Mouse (Mus musculus): ENCODE measurements at regions not wholly inside any gene's neighbourhood (a gene's known extent, or its start where the extent isn't known, plus 50 kb on each side); places are given as distances from the start of the nearest gene placed in this dataset.

GRCm38 (mm10) chr6:31065419-31065818, 106.5 kb upstream of the Klf14 start:
- DNase-seq = no peak

- no peak for DNase-seq
Measured at GRCm38 (mm10) chr6:31066861-31067260, 108.0 kb upstream of the Klf14 start.

GRCm38 (mm10) chr6:31067453-31067852, 108.6 kb upstream of the Klf14 start:
- DNase-seq = no peak

DNA sequence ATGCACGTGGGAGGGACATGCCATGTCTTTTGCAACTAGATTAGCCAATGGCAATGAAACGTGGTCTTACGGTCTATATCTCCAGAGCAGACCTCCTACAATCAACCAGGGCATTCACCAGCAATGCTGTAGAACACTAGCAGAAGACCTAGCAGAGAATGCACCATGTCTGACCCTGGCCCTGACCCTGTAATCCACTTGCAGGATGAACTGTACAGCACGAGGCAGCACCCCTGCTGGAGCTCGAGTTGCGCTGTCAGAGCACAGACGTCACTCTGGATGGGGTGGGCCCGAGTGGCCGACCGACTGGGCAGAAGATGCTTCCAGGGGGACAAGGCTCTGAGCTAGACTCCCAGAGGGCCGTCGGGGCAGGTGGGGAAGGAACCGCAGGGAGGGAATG, 110.4 kb upstream of the Klf14 start:
- no peak for DNase-seq

DNA sequence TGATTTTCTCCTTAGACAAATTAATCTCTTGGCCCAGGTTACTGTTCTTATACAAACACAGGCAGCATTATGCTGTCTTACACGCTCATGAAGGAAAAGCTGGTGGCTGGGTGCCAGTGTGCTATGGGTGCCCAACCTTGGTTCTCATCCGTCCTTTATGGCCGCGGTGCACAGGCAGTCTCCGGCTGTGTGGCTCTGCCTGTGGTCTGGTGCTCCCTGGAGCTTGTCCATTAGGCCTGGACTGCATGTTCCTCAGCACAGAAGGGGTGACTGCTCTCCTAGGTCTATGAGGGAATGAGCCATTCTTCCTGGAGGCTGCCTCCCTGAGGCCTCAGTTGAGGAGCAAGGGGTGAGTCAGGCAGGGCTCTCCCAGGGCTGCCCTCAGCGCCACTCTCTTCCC, 111.7 kb upstream of the Klf14 start:
- no peak for DNase-seq

DNA sequence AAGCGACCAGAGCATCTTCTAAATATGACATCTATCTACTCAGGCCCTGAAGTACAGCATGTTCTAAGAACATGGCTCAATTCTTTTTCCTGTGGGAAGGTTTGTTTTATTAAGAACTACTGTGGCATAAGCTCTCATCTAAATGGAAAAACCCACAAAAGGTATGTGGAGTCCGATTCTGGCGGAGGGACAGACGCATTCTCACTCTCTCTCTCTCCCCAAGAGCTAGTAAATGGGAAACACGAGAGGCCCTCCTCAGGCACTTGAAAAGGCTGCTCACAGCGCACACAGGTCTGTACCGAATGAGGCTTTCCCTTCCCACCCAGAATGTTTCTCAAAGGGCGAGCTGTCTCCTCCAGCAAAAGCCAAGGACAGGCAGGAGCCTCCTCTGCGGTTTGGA, 112.1 kb upstream of the Klf14 start:
- no peak for DNase-seq

GRCm38 (mm10) chr6:31072072-31072471, 113.2 kb upstream of the Klf14 start:
- DNase-seq = no peak

DNA sequence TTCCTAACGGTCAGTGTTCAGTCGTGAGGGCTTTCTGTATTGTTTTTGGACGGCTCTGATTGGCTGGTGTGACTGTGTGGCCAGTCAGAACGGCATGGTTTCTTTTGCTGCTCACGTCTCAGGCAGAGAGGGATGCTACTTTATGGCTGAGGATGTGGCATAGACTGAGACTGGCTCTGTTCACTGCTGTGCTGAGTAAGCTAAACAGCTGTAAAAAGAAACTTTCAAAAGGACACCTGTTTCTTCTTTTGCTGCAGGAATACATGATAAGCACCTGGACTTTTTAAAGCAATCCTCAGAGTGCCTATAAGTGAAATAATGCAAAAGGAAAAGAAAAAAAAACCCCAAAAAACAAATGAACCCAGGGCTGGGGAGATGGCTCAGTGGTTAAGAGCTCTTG, 113.7 kb upstream of the Klf14 start:
- DNase-seq = no peak

DNA sequence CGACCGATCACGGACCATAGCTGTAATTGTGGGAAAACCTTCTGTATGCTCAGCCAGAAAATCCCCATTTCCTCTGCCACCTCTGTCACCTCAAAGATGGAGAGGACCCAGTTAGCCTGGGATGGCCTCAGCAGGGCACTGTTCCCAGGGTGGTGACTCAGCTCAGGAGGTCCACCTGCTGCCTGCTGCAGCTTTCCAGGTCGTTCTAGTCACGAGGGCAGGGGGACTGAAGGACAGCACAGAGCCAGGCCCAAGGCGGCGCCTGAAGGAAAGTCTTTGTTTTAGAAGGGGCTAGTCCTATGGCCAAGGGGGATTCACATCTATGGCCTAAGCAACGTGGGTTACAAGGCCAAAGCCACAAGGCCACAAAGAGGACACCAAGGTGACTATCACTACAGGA, 114.5 kb upstream of the Klf14 start:
- DNase-seq = peak in 1 of 2 experiments; percentile 42

DNA sequence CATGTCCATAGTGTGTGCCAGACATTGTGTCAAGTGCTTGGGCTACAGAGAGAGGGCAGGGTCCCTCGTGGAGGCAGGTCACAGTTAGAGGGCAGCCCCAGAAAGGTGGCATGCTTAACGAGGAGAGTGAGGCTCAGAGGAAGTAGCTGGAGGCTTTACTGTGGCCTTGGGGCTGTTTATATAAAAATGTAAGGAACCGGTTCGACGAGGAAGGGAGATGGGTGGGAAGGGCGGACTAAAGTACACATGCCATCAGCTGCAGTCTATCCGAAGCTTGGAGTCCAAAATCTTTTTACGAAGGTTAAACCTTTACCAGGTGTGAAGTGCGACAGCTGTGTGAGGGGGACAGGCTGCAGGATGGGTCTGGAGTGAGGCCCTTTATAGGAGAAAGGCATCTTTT, 115.5 kb upstream of the Klf14 start:
- DNase-seq = no peak

DNA sequence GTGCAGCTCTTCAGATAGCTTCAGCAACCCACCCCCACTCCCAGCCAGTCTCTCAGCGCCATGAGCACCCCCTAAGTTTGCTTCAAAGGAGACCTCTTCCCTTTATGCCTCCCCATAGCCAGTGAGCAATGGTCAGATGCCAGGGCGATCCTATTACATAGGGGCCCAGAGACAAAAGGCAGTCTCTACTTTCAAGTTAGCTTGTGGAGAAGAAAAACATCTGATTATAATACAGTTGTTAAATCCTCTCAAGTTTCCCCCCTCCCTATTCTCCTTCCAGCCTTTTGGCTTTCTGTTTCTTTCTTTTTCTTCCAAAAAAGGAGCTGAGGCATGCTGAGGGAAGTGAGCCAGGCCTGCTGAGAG, 116.3 kb upstream of the Klf14 start:
- no peak for DNase-seq

DNA sequence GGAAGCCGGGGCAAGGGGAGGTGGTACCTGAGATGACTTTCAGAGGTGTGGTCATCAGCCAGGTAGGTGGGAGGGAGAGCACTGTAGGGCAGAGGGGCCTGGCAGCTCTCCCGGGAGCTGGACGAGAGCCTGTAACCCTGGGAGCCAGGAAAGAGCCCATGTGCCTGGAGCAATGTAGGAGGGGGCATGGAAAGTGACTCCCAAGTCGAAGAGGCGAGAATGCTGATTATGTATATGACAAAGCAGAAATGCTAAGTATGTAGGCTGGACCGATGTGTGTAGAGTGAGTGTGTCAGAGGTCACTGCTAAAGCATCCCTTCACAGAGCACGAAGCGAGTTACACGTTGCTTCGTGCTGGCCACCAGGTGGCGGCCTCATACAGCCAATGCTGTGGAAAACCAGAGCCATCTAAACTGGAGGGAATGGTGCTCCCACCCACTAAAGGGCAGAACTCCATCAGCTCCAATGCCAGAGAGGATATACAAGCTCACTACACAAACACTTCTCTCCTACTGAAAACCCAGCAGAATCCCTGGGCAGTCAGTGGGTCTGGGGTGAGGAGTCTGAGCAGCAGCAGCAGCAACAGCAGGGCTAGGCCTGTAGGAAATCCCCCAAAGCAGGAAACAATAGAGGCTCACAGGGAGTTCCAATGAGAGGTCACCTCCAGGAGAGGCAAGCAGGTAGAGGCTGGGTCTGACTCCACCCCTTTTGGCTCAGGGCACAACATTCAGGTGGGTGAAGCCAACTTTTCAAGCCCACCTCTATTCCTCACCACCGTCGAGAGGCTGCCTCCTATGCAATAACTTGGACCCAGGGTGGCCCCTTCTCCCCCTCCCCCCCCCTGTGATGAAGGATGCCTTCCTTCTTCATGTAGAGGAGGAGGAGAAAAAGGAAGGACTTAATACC, 116.9 kb upstream of the Klf14 start:
- DNase-seq = peak; percentile 78 to 90

DNA sequence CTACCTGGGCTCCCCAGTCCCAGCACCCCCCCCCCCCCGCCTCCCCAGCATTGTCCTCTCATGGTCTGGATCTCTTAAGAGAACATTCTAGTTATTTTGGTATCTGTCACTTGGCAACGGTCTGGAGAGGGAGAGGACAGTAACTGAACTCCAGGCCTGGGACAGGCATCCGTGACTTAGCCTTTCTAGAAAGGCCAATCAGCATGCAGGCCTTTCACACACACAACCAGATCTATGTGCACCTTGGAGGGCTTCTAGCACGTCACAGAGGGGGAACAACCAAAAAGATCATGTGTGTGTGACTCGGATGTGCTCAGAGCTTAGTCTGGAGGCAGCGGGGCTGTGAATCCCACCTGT, 117.6 kb upstream of the Klf14 start:
- DNase-seq = no peak

DNA sequence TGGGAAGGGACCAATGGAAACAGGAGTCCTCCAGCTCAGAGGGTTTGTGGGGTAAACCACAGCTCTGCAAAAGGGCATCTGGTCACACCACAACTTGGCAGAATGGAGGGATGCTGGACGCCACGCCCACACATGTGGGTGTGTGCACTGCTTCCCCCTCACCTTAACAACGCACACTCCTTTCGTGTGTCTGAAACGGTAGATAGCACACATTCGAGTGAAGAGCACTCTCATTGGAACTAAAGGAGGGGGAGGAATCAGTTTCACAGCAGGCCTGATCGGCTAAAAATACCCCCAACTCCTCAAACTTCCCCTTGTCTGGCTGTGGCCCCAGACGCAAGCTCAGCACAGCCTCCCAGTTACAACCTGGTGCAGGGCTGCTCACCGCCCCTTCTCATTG, 118.3 kb upstream of the Klf14 start:
- no peak for DNase-seq

DNA sequence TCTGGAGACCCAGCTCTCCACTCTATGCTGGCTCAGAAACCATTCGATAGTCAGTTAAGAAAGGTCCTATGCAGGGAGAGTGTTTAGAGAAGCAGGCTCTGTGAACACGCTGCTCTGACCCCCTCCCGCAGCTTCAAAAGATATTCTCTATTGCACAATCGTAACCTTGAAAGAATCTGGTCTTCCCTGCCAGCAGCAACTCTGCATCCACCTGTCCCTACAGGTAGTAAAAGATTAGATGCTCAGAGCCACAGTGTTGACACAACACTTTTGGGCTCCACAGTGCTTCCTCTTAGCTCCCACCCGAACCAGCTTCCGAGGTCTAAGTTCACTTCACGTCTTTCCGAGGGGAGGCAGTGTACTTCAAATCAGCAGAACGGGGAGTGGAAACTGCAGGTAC, 118.9 kb upstream of the Klf14 start:
- DNase-seq = no peak

DNA sequence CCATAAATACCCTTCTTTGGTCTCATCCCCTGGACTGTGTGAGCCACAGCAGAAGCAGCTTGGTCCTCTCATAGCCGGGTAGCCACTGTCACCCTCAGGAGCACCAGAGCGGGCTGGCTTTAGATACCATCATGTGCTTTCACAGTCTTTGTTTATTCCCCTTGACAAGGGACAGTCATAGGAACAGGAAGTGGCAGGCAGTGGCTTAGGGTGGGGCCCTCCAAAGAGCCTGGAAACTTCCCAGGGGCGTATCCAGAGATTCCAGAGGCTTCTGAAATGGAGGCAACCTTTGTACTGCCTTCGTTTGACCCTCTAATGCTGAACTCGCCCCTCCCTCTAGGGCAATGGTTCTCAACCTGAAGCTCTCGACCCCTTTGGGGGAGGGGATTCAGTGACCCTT, 119.5 kb upstream of the Klf14 start:
- DNase-seq = no peak

DNA sequence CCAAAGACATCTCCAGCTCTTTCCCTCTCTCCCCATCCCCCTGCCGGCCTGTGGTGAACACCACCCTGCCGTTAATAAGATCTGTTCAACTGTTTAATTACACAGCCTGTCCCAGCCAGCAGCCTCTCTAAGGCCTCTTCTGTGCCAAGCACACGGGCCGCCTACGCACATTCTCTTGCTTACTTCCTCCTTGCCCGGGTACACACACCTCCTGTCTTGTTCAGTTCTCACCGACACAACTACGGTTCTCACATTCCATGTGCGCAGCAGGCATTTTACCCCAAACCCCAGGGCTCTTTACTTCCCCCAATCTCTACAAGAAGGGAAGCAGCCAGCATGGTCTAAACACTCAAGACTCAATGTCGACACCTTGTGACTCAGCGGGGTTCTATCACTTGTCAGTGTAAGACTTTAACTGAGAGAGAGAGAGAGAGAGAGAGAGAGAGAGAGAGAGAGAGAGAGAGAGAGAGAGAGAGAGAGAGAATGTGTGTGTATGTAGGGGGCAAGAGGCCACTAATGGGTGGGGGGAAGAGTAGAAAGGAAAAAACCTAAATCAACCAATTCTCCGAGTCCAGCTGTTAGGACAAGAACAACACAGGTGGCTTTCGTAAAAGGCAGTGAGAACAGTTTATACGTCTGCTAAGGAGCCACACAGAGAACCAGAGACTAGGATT, 120.8 kb upstream of the Klf14 start:
- peak; percentile 78 to 81 for DNase-seq

- DNase-seq = no peak
Measured at GRCm38 (mm10) chr6:31080279-31080678, 121.4 kb upstream of the Klf14 start.

DNA sequence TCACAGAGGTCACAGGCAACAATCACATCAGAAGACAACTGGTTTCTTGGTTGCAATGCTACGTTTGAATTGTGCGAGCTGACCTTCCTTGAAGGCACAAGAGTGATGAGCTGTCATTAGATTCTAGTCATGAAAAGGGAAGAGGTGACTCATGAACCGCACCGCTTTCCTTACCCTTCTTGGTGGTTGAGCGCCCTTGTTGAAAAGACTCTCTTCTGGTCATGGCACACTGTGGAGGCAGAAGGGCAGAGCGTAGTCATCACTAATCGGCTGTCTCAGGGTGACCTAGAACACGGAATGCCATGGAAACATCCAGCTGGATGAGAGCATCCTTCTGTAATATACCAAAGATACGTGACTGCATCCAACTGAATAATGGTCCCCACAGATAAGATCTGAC, 121.8 kb upstream of the Klf14 start:
- DNase-seq = no peak

DNA sequence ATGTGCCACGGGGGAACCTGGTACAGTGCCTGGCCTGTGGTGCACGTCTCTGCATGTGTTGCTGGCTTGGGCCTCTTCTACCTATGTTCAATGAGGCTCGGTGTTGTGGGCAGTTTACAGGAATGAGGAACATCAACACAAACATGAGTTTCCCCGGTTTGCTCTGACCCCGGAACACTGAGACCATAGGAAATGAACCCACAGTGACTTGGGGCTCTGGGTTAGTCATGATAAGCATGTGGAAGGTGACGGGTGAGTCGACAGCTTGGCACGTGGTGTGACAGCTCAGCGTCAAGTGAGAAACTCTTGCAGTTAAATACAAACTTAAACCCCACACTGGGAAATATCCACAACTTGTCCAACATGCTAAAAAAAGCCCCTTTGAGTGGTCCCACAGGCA, 122.4 kb upstream of the Klf14 start:
- no peak for DNase-seq

- DNase-seq = no peak
Measured at GRCm38 (mm10) chr6:31081988-31082387, 123.1 kb upstream of the Klf14 start.

- DNase-seq = peak; percentile 70 to 76
Measured at GRCm38 (mm10) chr6:31082613-31083470, 124.0 kb upstream of the Klf14 start.

- DNase-seq = no peak
Measured at GRCm38 (mm10) chr6:31083701-31084100, 124.8 kb upstream of the Klf14 start.

Measured in cerebellum, postnatal 25 days (tissue).